Mouse (Mus musculus) embryo, embryonic 10.5 days (tissue): ENCODE data around the gene Mei1.
"Not testable (repeated sequence)": the region's sequence is repeated elsewhere in the genome, so short reads cannot be mapped to it uniquely, and the experiment has no call there.

Experiments
- DNase-seq: peaks from one replicate; pipeline ENCODE4 v3.0.0-alpha.2; 2015; ENCODE audit warnings: low spot score

Gene Mei1

DNA sequence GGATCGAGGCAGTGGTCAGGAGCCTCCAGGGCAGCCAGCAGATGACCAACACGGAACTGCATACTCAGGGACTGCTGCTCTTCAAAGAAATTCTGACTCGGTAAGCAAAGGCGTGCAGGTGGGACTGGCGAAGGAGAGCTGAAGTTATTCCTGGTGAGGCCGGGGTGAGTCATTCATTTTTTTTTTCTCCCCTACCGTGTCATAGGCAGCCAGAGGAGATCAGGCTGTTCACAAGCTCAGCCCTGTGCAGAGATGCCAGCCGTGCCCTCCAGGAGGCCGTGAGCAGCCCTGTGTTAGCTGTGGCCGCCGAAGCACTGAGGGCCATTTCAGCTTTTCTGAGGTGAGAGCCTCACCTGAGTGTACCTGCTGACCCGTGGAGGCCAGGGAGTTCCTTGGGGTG lies 16.3 kb downstream of the Mei1 start:
- no peak for DNase-seq

DNA sequence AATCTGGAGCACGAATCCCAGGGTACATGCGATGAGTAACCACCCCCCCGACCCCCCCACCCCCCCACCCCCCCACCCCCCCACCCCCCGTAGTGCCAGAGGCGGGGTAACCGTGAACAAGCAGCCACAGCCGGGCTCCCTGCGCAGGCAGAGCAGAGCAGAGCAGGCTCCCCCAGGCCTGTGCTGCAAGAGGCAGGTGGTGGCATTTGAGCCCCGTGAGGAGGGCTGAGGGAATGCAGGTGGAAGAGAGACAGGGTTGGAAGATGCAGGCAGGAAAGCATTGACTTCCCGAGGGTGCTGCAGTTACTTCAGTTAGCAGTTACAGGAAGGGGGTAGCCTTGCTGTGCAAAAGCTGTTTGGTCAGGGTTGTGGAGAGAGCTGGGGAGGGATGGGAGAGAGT lies 17.5 kb downstream of the Mei1 start:
- DNase-seq: peak; percentile 38

DNA sequence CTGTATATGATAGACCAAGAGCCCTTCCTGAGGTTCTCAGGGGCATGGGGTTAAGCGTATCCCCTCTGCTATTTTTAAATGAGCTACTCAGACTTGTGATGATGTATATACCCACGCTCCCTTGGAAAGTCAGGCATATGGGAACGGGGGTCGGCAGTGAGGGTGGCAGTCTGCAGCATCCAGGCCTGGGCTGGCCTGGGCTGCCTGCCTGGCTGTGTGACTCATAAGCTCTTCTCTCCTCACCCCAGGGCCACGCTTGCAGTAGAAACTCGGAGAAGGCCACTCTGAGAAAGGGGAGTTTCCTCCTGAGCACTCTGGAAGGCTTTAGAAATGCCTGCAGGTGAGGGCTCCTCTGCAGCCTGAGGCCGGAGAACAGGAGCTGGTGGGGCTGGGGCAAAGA lies 21.3 kb downstream of the Mei1 start:
- no peak for DNase-seq

DNA sequence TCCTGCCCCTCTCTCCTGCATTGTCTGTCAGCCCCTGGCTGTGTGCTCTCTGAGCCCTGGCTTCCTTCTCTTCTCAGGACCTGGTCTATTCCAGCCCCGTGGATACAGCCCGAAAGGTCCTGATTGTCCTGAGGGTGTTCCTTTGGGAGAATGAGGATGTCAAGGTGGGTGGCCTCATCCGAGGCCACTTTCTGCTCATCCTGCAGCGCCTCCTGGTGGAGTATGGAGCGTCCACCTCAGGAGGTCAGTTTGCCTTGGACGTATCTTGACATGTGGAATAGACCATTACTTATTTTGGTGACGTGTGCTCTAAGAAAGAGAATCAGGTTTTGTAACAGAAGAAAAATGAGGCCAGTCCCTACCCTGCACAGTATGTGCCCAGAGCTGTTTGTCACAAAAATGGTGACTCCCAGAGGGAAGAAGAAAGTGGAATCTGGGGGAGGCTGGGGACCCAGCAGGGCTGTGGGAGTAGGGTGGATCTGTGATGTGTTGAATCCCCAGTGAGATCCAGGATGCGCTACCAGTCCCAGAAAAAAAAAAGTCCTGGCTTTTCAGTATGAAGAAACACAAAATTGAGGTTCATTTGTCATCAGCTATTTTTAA lies 37.3 kb downstream of the Mei1 start:
- DNase-seq: peak; percentile 79

DNA sequence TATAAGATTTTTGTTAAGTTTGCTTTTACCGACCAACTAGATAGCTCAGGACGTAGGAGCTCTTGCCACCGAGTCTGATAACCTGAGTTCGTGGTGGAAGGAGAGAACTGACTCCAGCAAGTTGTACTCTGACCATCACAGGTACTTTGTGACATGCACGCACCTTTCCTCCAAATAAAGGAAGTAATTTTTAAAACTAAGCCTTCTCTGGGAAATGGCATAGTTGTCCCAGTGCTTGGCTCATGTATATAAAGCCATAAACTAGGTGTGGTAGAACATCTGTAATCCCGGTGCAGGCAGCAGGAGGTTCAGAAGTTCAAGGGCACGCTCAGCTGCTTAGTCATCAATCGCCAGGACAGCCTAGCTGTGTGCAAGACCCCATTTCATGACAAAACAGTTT lies 50.7 kb downstream of the Mei1 start:
- DNase-seq: no peak

DNA sequence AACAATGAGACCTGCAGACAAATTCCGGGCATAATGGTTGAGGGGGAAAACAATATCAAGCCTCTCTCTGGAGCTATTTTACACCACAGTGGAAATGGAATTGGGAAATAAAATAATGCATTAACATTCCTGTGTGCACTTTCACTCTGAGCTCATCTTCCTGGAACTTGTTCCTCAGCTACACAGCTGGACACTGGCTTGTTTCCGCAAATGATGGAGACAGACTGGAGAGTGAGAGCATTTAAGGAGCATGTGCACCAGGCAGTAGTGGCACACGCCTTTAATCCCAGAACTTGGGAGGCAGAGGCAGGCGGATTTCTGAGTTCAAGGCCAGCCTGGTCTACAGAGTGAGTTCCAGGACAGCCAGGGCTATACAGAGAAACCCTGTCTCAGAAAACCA lies 56.9 kb downstream of the Mei1 start:
- DNase-seq: not testable (repeated sequence)

DNA sequence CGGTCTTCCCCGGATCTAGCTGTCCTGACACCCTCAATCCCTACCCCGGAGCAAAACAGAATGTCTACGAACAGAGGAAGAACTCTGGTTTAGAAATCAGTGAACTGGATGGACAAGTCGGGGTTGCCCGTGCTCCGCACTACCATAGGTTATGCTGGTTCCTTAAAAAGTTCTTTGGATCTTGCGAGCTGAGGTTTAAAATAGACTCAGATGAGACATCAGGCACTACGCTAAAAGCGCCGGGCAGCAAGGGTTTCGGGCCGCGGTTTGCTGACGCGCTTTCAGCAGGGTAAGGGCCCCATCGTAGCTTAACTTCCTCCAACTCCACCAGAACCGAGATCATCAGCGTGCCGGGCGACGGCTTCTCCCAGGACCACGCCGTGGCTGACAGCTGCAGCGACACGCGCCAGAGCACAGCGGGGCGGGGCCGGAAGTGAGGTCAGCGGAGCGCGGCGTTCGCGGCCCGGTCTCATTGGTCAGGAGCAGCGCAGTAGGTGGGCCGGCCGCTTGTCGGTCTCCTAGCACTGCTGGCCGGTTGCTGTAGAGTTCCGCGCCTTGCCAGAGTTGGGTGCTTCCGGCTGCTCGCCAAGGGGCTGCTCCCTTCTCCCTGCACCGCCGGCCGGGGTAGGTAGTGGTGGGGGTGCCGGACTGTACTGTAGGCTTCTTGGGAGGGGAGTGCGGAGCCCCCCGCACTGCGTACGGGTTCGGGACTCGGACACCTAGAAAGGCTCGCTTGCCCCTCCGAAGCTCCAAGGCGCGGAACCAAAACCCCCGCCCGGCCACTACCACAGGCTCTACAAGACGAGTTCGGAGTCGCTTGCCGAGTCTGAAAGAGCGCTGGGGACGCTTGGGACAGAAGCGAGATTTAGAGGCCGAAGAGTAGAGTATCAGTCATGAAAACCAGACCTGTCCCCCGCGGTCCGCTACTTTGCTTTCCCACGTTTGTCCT lies 57.9 kb downstream of the Mei1 start, which contains the start of gene Ccdc134:
Gene Ccdc134, plus strand, starts transcription at position 497 of the 949 bp plus-strand sequence.
- DNase-seq: peak; percentile 96

DNA sequence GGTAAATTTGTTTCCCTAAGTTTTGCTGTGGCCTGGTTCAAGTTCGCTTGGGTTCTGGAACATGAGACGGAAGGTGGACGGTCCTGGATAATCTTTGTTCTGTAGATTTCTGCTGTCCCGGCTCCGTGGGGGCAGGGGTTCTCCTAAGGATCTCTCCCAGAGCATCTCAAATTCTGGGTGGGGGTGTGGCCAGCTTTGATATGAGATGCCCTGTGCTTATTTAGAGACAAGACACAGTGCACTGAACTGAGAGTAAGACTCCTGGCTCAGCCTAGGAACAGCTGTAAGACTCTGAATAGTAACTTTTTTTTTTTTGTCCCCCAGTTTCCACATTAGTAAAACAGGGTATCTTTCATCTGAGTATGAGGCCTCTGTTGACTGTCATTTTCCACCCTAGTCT lies 58.6 kb downstream of the Mei1 start:
- DNase-seq: peak; percentile 46

DNA sequence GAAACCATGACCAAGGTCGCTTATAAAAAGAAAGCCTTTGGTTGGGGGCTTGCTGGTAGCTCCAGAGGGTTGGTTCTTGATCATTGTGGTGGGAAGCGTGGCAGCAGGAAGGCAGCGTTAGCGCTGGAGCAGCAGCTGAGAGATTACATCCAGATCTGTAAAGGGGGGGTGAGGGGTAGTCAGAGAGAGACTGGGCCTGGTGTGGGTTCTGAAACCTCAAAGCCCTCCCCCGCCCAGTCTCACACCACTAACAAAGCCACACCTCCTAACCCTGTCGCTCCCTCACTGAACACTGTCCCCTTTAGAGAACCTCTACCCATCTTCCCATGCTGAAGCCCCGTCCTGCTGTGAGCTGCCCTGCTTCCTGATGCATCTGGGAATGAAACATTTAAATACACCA lies 60.8 kb downstream of the Mei1 start:
- no peak for DNase-seq

DNA sequence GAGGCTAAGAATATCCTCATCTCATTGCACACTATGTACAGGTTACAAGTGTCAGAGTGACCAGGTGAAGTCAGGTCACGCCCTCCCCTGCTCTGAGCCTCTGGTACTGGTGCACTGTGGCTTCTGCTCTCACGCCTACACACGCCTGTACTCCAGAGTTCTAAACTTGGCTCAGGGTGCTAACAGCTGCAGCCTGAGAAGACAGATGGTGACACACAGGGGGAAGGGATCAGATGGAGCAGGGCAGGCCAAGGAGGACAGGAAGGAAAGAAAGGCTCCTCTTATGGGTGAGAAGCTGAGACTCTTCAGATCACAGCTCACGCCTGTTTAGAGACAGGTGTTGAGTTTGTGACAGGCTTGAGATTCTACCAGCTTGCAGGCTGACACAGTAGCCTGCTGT lies 65.6 kb downstream of the Mei1 start:
- no peak for DNase-seq

DNA sequence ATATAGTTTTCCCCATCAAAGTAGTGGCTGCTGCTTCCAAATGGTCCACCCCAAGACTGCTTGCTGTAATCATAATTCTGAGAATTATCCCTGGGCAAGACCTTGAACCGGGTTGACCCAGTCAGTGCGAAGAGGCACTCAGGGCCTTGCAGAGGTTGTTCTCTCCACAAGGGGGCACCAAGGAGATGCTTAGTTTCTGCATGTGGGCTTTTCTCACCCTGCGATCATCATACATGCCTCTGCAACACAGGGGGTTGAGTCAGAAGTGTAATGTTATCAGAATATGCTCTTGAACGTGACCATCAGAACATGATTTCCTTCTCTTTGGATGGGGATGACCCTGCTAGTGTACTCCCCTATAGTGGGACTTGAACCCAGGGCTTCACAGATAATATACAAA lies 68.8 kb downstream of the Mei1 start:
- peak; percentile 80 for DNase-seq

DNA sequence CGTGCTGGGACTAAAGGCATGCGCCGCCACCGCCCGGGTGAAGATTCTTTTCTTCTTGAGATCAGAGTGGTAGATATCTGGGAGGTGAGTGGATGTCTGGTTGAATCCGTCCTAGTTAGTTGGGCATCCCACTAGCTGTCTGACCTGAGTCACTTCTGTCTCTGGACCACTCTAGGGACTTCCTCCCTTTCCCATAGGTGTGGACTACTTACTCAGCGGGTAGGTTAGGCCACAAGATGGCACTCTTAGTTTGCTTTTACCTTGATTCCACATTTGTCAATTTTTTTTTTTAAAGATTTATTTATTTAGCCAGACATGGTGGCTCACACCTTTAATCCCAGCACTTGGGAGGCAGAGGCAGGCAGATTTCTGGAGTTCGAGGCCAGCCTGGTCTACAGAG lies 69.4 kb downstream of the Mei1 start:
- DNase-seq: no peak

DNA sequence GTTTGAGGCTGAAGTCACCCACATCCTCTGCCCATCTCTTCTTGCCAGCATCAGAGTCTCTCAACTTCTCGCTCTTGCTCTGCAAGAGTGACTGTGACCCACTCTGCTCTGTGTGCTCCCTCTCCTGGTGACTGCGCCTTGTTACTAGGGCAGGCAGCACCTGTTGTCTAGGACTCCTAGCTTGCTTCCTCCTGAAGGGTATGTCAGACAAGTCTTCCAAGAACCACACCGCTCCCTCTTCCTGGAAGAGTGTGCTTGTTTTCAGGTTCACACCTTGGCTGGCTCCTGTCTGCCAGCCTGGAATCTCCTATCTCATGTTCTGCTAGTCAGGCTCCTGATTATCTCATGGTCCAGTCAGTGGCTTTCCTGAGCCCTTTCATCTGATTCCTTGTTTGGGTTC lies 70.6 kb downstream of the Mei1 start:
- DNase-seq: no peak

DNA sequence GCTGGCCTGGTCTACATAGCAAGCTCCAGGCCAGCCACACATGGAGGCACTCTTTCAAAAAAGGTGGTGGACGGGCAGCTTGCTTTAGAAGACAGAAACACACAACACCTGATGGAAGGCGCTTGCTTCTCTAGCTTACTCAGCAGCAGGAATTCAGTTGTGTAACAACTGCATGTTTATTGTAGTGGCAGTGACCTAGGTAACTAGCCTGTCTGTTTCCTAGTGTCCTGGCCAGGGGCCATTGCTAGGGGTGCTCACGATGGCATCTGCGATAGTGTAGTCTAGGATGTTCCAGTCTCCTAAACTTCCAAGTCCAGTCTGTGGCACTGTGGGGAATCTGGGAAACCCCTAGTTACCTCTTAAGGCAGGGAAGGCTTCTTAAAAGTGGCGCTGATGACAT lies 74.4 kb downstream of the Mei1 start:
- DNase-seq: no peak

DNA sequence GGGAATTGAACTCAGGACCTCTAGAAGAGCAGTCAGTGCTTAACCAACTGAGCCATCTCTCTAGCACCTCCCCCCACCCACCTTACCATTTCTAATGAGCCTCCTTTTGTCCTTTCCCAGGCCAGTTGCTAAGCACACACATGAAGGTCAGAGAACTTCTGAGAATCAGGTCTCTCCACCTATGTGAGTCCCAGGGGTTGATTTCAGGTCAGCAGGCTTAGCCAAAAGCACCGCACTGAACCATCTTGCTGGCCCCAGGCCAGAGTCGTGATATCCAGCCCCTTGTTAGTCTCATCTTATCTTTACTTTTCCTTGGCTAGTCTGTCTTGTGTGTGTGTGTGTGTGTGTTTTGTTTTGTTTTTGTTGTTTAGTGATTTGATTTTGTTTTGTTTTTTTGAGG lies 75.6 kb downstream of the Mei1 start:
- DNase-seq: no peak

DNA sequence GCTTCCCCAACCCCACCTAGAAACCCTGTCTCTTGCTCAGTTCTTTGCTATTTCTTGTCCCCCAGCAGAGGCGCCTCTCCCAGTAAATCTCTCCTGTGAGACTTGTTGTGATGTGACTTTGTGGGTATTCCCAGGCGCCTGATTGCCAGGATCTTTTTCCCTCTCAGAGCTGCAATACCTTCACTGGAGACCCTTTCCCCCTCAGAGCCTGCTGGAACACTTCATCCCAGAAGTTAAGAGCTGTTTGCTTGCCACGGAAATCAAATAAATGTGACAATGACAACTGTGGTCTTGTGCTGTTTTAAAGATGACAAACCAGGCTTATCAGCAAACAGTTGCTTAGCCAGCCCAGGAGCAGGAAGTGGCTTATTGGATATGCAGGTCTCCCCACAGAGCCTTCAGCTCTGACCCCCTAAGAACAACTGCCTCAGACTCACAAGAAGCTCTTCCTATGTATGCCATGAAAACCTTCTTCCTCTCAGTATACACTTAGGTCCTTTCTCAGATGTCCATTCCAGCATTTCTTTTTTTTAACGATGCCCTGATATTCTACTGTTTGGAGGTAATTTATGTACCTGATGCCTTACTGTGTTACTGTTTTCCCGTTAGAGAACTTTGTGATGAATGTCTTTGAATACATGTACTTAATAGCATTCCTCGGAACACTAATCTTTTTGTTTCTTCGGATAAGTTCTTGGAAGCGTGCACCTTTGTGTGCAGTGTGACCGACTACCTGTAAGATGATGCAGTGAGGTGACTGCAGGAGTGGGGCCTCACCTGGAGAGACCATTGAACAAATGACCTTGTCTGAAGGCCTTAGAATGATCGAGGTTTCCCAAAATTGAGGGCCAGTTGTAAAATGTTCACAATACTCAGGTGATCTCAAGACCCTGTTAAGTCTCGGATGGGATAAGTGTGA lies 76.3 kb downstream of the Mei1 start:
- DNase-seq: peak; percentile 49

DNA sequence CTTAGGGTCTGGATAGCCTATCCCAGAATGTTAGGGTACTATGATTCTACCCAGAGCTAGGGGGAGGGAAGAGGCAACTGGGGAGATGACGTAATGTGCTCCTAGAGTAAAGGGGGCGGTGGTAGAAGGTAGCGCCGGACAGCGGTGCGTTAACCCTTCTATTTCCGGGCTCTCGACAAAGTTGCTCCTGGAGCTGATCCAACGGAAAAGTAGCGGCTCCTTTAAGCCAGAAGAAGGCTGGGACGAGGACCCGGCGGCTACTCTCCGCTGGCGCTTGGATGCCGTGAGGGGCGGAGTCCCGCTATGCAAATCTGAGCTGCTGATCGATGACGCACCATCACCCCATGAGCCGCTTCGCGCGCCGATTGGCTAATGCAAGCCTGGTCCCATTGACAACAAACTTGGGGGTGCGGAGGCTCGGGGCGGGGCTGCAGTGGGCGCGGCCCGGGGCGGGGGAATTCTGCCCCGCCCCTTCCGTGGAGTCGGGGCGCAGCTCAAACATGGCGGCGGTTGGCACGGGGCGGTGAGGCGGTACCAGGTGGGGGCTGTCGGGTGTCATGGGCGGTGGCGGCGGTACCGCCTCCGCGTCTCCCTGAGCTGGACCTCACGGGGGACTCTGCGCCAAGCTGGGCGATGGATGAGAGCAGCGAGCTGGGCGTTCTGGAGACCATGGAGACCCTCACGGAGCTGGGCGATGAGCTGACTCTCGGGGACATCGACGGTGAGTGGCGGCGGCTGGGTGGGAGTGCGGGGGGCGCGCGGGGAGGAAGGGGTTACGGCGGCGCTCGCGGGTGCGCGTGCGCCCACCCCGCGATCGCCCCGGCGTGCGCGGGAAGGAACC lies 77.2 kb downstream of the Mei1 start, which contains the start of gene Srebf2:
Gene Srebf2, plus strand, starts transcription at position 412 of the 841 bp plus-strand sequence.
- DNase-seq: peak; percentile 100

DNA sequence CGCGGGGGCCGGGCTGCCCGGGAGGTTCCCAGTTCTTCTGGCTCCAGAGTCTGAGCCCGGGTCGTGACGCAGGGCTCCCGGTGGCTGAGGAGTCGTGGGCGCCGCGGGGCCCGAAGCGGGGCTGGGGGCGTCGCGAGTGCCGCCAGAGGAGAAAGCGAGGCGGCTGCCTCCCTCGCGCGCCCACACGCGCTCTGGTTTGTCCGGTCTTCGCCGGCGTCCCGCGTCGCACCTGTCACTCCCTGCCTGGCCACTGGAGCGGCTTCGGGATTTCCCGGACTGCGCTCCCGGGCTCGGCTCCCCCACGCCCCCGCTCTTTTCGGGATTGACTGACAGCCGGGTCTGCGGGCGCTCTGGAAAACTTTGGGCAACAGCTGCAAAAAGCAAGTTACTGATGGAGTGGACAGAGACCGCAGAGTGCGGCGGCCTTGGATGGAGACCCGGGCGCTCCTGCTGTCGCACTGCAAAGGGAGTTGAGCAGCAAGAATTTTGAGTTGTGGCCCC lies 77.9 kb downstream of the Mei1 start:
- DNase-seq: peak; percentile 76

DNA sequence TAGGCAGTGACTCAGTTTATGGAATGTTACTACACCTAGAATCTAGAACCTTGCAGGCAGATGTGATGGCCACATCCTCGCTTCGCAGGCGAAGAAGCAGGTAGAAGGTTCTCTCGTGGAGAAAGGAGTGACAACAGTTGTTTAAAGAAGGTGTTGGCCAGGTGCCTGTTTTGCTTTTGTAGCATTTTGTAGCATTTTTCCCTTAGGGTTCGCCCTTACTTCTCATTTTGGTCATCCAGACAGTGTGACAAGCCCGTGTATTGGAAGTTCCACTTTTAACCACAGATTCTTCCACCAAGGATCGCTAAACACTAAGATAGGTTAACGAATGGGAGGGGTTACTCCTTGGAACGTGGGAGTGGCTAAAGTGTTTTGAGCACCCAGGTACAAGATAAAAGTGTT lies 78.7 kb downstream of the Mei1 start:
- DNase-seq: no peak

DNA sequence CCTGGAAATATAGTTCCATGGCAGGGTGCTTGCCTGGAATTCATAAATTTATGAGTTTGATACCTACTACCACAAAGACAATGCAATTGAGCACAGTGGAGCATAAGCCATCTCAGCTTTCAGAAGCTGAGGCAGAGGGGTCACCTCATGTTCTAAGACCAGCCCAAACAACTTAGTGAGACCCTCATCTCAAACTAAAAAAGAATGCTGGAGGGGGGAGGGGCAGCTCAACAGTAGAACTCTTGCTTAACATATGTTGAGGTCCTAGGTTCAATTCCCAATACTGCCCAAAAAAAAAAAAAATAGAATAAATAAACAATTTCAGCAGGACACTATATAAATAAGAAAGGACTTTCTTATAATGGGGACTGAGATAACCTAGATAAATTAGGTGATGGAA lies 80.2 kb downstream of the Mei1 start:
- DNase-seq: no peak

DNA sequence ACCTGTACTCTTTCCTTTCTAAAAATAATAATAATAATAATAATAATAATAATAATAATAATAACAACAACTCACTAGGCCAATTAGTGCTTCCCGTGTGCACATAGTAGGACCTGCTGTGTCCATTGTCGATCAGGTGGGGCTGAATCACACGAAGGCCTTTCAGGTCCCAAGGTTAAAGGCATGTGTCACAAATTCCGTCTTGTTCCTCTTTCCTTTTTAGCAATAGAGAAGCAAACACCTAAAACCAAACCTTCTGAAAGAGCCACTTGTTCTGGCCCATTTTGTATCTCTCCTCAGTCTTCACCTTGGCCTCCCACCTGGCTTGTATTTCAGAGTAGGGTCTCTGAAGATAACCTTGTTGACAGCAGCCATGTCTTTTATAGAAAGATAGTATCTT lies 81.4 kb downstream of the Mei1 start:
- no peak for DNase-seq
